Mouse (Mus musculus): Measurements from ENCODE around the gene Mtfr1l.

Mtfr1l gene

GRCm38 (mm10) chr4:134555956-134556580 is 20.9 kb upstream of the Mtfr1l start:
- no peak for DNase-seq

- no peak for DNase-seq
Observed at GRCm38 (mm10) chr4:134553631-134554030, 18.4 kb upstream of the Mtfr1l start.

- peak; percentile 43 for DNase-seq
Observed at GRCm38 (mm10) chr4:134551494-134552316, 16.5 kb upstream of the Mtfr1l start, which contains the start of gene Selenon. Gene Selenon, minus strand, starts transcription at chr4:134552166.

- DNase-seq = no peak
Observed at GRCm38 (mm10) chr4:134549899-134550298, 14.7 kb upstream of the Mtfr1l start.

- no peak for DNase-seq
Observed at GRCm38 (mm10) chr4:134548169-134548938, 13.2 kb upstream of the Mtfr1l start.

GRCm38 (mm10) chr4:134546814-134547705 is 11.9 kb upstream of the Mtfr1l start:
- DNase-seq = no peak

- DNase-seq = peak; percentile 94
Observed at GRCm38 (mm10) chr4:134543261-134543660, 8.1 kb upstream of the Mtfr1l start.

GRCm38 (mm10) chr4:134542726-134543125 is 7.5 kb upstream of the Mtfr1l start:
- no peak for DNase-seq

- no peak for DNase-seq
Observed at GRCm38 (mm10) chr4:134538997-134539580, 3.9 kb upstream of the Mtfr1l start.

GRCm38 (mm10) chr4:134535787-134536151 is 582 bp upstream of the Mtfr1l start:
- no peak for DNase-seq

GRCm38 (mm10) chr4:134534124-134534886 is 882 bp downstream of the Mtfr1l start:
- peak; percentile 79 for DNase-seq

GRCm38 (mm10) chr4:134533421-134533820 is 1.8 kb downstream of the Mtfr1l start:
- no peak for DNase-seq

- no peak for DNase-seq
Observed at GRCm38 (mm10) chr4:134532928-134533327, 2.3 kb downstream of the Mtfr1l start.

- DNase-seq = no peak
Observed at GRCm38 (mm10) chr4:134526220-134526619, 9.0 kb downstream of the Mtfr1l start.

- DNase-seq = no peak
Observed at GRCm38 (mm10) chr4:134525806-134526205, 9.4 kb downstream of the Mtfr1l start.

- no peak for DNase-seq
Observed at GRCm38 (mm10) chr4:134523447-134523846, 11.7 kb downstream of the Mtfr1l start.

- DNase-seq = no peak
Observed at GRCm38 (mm10) chr4:134519281-134519680, 15.9 kb downstream of the Mtfr1l start.

- no peak for DNase-seq
Observed at GRCm38 (mm10) chr4:134518541-134518940, 16.6 kb downstream of the Mtfr1l start.

GRCm38 (mm10) chr4:134517719-134518118 is 17.5 kb downstream of the Mtfr1l start:
- DNase-seq = no peak

- DNase-seq = peak; percentile 15
Observed at GRCm38 (mm10) chr4:134516981-134517380, 18.2 kb downstream of the Mtfr1l start.

GRCm38 (mm10) chr4:134515614-134516013 is 19.6 kb downstream of the Mtfr1l start:
- DNase-seq = no peak

Data from kidney, adult 18-20 months (tissue).